Mouse (Mus musculus) cortical plate, adult 2 months (tissue): ENCODE data around the gene Bcar3.

Source experiments
- CTCF ChIP-seq: fragments of 200-500 bp; IDR thresholded peaks from 2 replicates; pipeline ENCODE4 v1.5.1; 2011; ENCODE audit warnings: mild to moderate bottlenecking, control low read depth, low read length; ENCODE audit not compliant: insufficient read depth; ENCODE audit errors: extremely low read depth
- POLR2A ChIP-seq: fragments of 200-500 bp; IDR thresholded peaks from 2 replicates; pipeline ENCODE4 v1.6.1; 2011; ENCODE audit warnings: mild to moderate bottlenecking, low read length, control low read depth; ENCODE audit not compliant: insufficient read depth; ENCODE audit errors: extremely low read depth

- TF ChIP-seq POLR2A (no peak), CTCF (no peak)
Observed at GRCm38 (mm10) chr3:122376011-122376410, 82.1 kb downstream of the Bcar3 start.
